Mouse (Mus musculus) neural tube, embryonic 11.5 days (tissue): ENCODE measurements around the gene Swap70. TPM values are rescaled to one million over a fixed set of nuclear protein-coding genes. Genes with fewer than 3 reads are reported as not detected.
A peak's percentile ranks its signal among the peaks of the same experiment; 100 is the strongest.

ENCODE experiments used
- ATAC-seq: fragments of 200-750 bp; cut with Nextera tagmentation; 2 replicates; pipeline ENCODE4 v1.8.0; 2017; ENCODE audit warnings: moderate number of reproducible peaks, mild to moderate bottlenecking, moderate TSS enrichment, moderate library complexity; ENCODE audit not compliant: insufficient read depth, low FRiP score, low TSS enrichment
- DNase-seq: peaks from one replicate; pipeline ENCODE4 v3.0.0-alpha.2; 2015; ENCODE audit warnings: low spot score
- H3K27ac ChIP-seq: fragments of 300-500 bp; sonication (generic); 2 replicates; pipeline ENCODE4 v1.5.1; 2014; ENCODE audit warnings: low read depth, mild to moderate bottlenecking, low read length
- H3K27me3 ChIP-seq: fragments of 300-500 bp; sonication (generic); 2 replicates; pipeline ENCODE4 v1.6.1; 2014; ENCODE audit warnings: mild to moderate bottlenecking, low read length, mixed read lengths; ENCODE audit not compliant: control insufficient read depth, insufficient read depth
- H3K36me3 ChIP-seq: fragments of 300-500 bp; sonication (generic); 2 replicates; pipeline ENCODE4 v1.6.1; 2014; ENCODE audit warnings: mild to moderate bottlenecking, low read length, moderate library complexity, mixed read lengths; ENCODE audit not compliant: control insufficient read depth, insufficient read depth
- H3K4me1 ChIP-seq: fragments of 300-500 bp; sonication (generic); 2 replicates; pipeline ENCODE4 v1.6.1; 2014; ENCODE audit warnings: low read length, mixed read lengths; ENCODE audit not compliant: control insufficient read depth, insufficient read depth
- H3K4me2 ChIP-seq: fragments of 300-500 bp; sonication (generic); 2 replicates; pipeline ENCODE4 v1.6.1; 2014; ENCODE audit warnings: low read depth, mild to moderate bottlenecking, moderate library complexity
- H3K4me3 ChIP-seq: fragments of 300-500 bp; sonication (generic); 2 replicates; pipeline ENCODE4 v1.5.1; 2014; ENCODE audit warnings: low read depth, low read length
- H3K9ac ChIP-seq: fragments of 300-500 bp; sonication (generic); 2 replicates; pipeline ENCODE4 v1.6.1; 2014; ENCODE audit warnings: mild to moderate bottlenecking, low read length
- H3K9me3 ChIP-seq: fragments of 300-500 bp; sonication (generic); 2 replicates; pipeline ENCODE4 v1.6.1; 2016; ENCODE audit warnings: low read length; ENCODE audit not compliant: control insufficient read depth
- WGBS: fragments of 180-500 bp; shearing (Covaris S2); extraction: QIAGEN DNeasy Blood & Tissue Kit; methylation state at CpG from one replicate; pipeline ENCODE4 v1.1.7; 2014; 5-methylcytosine and 5-hydroxymethylcytosine counted together
- polyA plus RNA-seq: library from polyadenylated mRNA; unstranded; fragments of >200 nt; fragmentation: Nextera tagmentation; extraction: Ambion mirVana; gene quantifications from 2 replicates; pipeline ENCODE4 v1.2.1, GENCODE M21; 2014

Swap70 gene
- polyA plus RNA-seq, 1 experiment from 2014 or later = 19.6 TPM

- Histone ChIP-seq H3K36me3 (no peaks in the 10 kb centered on the region), H3K9ac (no peak overlapping the region), H3K4me1 (no peaks in the 10 kb centered on the region), H3K27me3 (no peaks in the 10 kb centered on the region), H3K27ac (no peak overlapping the region), H3K9me3 (no peaks in the 10 kb centered on the region), H3K4me2 (no peak overlapping the region), H3K4me3 (no peak overlapping the region)
- WGBS = 83% methylated on average over 1 of the region's 1 CpGs
- ATAC-seq (no peak), DNase-seq (no peak)
Observed at GRCm38 (mm10) chr7:110262661-110263060, 41.1 kb downstream of the Swap70 start.

- 71% methylated on average over 1 of the region's 1 CpGs for WGBS
- H3K4me2 ChIP-seq = no peak overlapping the region
- no peaks in the 10 kb centered on the region for H3K27me3 ChIP-seq
- H3K36me3 ChIP-seq = no peaks in the 10 kb centered on the region
- H3K4me1 ChIP-seq = no peaks in the 10 kb centered on the region
- DNase-seq (no peak), ATAC-seq (no peak)
- H3K9me3 ChIP-seq = no peaks in the 10 kb centered on the region
- H3K27ac ChIP-seq = no peak overlapping the region
- no peak overlapping the region for H3K4me3 ChIP-seq
- no peak overlapping the region for H3K9ac ChIP-seq
Observed at GRCm38 (mm10) chr7:110263474-110263873, 42.0 kb downstream of the Swap70 start.

- no peak overlapping the region for H3K27ac ChIP-seq
- 36% methylated on average over 7 of the region's 7 CpGs for WGBS
- ATAC-seq = no peak
Observed at GRCm38 (mm10) chr7:110265796-110266195, 44.3 kb downstream of the Swap70 start.

GRCm38 (mm10) chr7:110267014-110267413 lies 45.5 kb downstream of the Swap70 start:
- H3K9me3 ChIP-seq = no peaks in the 10 kb centered on the region
- H3K27me3 ChIP-seq = no peaks in the 10 kb centered on the region
- no peak overlapping the region for H3K27ac ChIP-seq
- H3K9ac ChIP-seq = no peak overlapping the region
- no peak overlapping the region for H3K4me3 ChIP-seq
- H3K4me1 ChIP-seq = no peaks in the 10 kb centered on the region
- DNase-seq = no peak
- ATAC-seq = no peak
- no peak overlapping the region for H3K4me2 ChIP-seq
- H3K36me3 ChIP-seq = no peaks in the 10 kb centered on the region

More at GRCm38 (mm10) chr7:110265796-110266195, 44.3 kb downstream of the Swap70 start:
- Histone ChIP-seq H3K9me3 (no peaks in the 10 kb centered on the region), H3K4me3 (no peak overlapping the region), H3K9ac (no peak overlapping the region), H3K4me1 (no peaks in the 10 kb centered on the region), H3K27me3 (no peaks in the 10 kb centered on the region), H3K36me3 (no peaks in the 10 kb centered on the region), H3K4me2 (no peak overlapping the region)
- peak; percentile 82 for DNase-seq

GRCm38 (mm10) chr7:110267994-110268393 lies 46.5 kb downstream of the Swap70 start:
- H3K4me3 ChIP-seq = no peak overlapping the region
- WGBS = 96% methylated on average over 9 of the region's 9 CpGs
- no peak for ATAC-seq

GRCm38 (mm10) chr7:110268511-110268910 lies 47.0 kb downstream of the Swap70 start:
- no peak overlapping the region for H3K27ac ChIP-seq
- DNase-seq (no peak), ATAC-seq (no peak)
- H3K4me1 ChIP-seq = no peaks in the 10 kb centered on the region
- no peaks in the 10 kb centered on the region for H3K9me3 ChIP-seq
- no peaks in the 10 kb centered on the region for H3K27me3 ChIP-seq
- no peak overlapping the region for H3K4me2 ChIP-seq
- no peaks in the 10 kb centered on the region for H3K36me3 ChIP-seq
- 86% methylated on average over 4 of the region's 4 CpGs for WGBS
- H3K9ac ChIP-seq = no peak overlapping the region
- H3K4me3 ChIP-seq = no peak overlapping the region

More at GRCm38 (mm10) chr7:110267994-110268393, 46.5 kb downstream of the Swap70 start:
- H3K4me2 ChIP-seq = no peak overlapping the region
- DNase-seq = no peak
- no peak overlapping the region for H3K27ac ChIP-seq
- no peaks in the 10 kb centered on the region for H3K9me3 ChIP-seq
- no peaks in the 10 kb centered on the region for H3K27me3 ChIP-seq
- no peaks in the 10 kb centered on the region for H3K4me1 ChIP-seq
- no peak overlapping the region for H3K9ac ChIP-seq
- H3K36me3 ChIP-seq = no peaks in the 10 kb centered on the region

- Histone ChIP-seq H3K4me1 (no peaks in the 10 kb centered on the region), H3K9me3 (no peaks in the 10 kb centered on the region), H3K27ac (no peak overlapping the region), H3K4me2 (no peak overlapping the region), H3K9ac (no peak overlapping the region), H3K27me3 (no peaks in the 10 kb centered on the region), H3K36me3 (no peaks in the 10 kb centered on the region), H3K4me3 (no peak overlapping the region)
- no peak for ATAC-seq
- DNase-seq = no peak
- WGBS = 89% methylated on average over 14 of the region's 14 CpGs
Observed at GRCm38 (mm10) chr7:110269777-110270176, 48.3 kb downstream of the Swap70 start.

GRCm38 (mm10) chr7:110270455-110270854 lies 48.9 kb downstream of the Swap70 start:
- no peak overlapping the region for H3K27ac ChIP-seq
- H3K4me2 ChIP-seq = no peak overlapping the region
- ATAC-seq (no peak), DNase-seq (no peak)
- no peaks in the 10 kb centered on the region for H3K36me3 ChIP-seq
- 83% methylated on average over 7 of the region's 7 CpGs for WGBS
- no peaks in the 10 kb centered on the region for H3K9me3 ChIP-seq
- H3K4me1 ChIP-seq = no peaks in the 10 kb centered on the region
- H3K27me3 ChIP-seq = no peaks in the 10 kb centered on the region
- no peak overlapping the region for H3K4me3 ChIP-seq
- H3K9ac ChIP-seq = no peak overlapping the region

- Histone ChIP-seq H3K36me3 (no peaks in the 10 kb centered on the region), H3K9ac (no peak overlapping the region), H3K4me1 (no peaks in the 10 kb centered on the region), H3K9me3 (no peaks in the 10 kb centered on the region), H3K27ac (no peak overlapping the region), H3K27me3 (no peaks in the 10 kb centered on the region), H3K4me3 (no peak overlapping the region), H3K4me2 (no peak overlapping the region)
- no peak for ATAC-seq
- DNase-seq = no peak
- 79% methylated on average over 9 of the region's 9 CpGs for WGBS
Observed at GRCm38 (mm10) chr7:110271814-110272213, 50.3 kb downstream of the Swap70 start.
